Mouse (Mus musculus) kidney, adult 2 months (tissue): Measurements from ENCODE around the gene Litaf.

Source experiments
- CTCF ChIP-seq: fragments of 200-500 bp; conservative IDR thresholded peaks from 2 replicates; pipeline ENCODE4 v1.5.1; 2011; ENCODE audit warnings: low read depth, mild to moderate bottlenecking, control low read depth, low read length, moderate library complexity, mixed read lengths; ENCODE audit not compliant: insufficient read depth, insufficient read length
- POLR2A ChIP-seq: fragments of 200-500 bp; IDR thresholded peaks from one replicate; pipeline ENCODE4 v1.6.1; 2011; ENCODE audit warnings: low read depth, low read length, control low read depth

DNA sequence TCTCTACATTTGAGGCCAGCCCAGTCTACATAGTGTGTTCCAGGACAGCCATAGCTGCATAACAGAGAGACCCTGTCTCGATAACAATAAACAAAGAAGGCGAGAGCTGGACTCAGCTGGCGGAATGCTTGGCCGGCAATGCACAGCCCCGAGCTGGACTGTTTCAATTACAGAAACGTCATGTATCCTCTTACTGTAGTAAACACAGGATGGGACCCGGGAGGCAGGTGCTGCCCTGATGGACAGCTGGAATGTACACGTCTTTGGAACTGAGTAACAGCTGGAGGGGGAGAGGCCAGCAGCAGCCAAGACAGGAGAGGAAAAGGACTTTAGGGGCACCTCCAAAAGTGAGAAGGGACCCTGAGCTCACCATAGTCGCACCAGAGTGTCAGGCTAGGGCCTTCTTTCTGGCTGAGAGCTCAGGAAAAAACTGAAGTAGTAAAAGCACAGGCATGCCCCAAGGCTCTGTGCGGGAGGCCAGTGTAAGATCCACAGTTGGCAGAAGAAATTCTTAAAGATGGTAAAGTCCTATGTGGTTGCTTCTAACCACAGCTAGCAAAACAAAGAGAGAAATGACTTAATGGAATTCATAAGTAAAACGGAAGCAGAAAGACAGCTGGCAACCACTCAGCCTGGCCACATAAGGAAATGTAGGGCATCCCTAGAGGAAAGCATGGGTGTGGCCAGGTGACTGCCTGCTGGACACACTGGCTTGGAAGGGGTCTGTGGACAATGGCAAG, 86.7 kb downstream of the Litaf start:
- no peak for TF ChIP-seq POLR2A
- TF ChIP-seq CTCF = no peak
